ENCODE assay signal across 12 mouse cellular contexts in the genomic region with DNA sequence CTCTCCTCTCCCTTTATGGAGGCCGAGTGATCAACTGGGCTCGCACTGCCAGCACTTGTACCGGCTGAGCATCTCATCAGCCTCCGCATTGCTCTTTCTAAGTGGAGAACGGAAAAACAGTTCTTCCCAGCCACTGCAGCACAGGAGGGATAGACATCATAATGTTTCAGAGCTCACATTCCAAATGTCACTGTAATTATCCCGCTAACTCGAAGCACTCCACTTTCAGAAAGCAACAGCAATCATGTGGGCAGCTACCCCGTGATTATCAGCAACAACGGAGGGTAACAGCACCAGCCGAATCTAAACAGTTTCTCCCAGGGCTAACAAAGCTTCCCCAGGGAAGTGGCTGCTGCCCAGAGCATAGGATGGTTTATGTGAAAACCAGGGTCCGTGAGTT.
DNase-seq lines count a peak whose midpoint lies in the region; ATAC-seq lines count a peak whose summit lies in the region.
"Had no signal": no experiment of that assay in that cellular context is flagged by ENCODE, and none has a peak within 500 bp of the region (broad histone marks: within the 10 kb centered on the region; RNA-seq: fewer than 3 reads in every experiment).

No protein-coding gene starts in this region.

- 36% methylated on average over 11 of the region's 11 CpGs for WGBS in heart, embryonic 15.5 days
- 49% methylated on average over 11 of the region's 11 CpGs for WGBS in embryonic facial prominence, embryonic 12.5 days

- H3K27ac ChIP-seq in heart, embryonic 15.5 days: peak overlapping the region; percentile 64
- H3K27ac ChIP-seq in embryonic facial prominence, embryonic 12.5 days: 0 out of 2 replicates have a peak overlapping the region, but pooled peaks have one; percentile 36
- H3K27ac ChIP-seq: kidney, embryonic 15.5 days had no signal

- no peak for DNase-seq in heart, postnatal 25 days (ENCODE audit: low spot score)
- DNase-seq in frontal cortex, postnatal 14 days (ENCODE audit: low spot score in 2 of 2): peak; percentile 14
- DNase-seq in left cerebral cortex, postnatal 36 days (ENCODE audit: low spot score in 2 of 2): peak; percentile 36
- DNase-seq in embryo, embryonic 10 days (ENCODE audit: low spot score): no peak
- no peak for DNase-seq in embryo, embryonic 9.5 days (ENCODE audit: extremely low spot score)
- DNase-seq in urinary bladder, postnatal 10 days (ENCODE audit: low spot score): no peak
- DNase-seq: embryo, embryonic 11 days; thymus, postnatal 36 days had no signal

- H3K4me3 ChIP-seq in heart, embryonic 15.5 days: no peak overlapping the region
- H3K4me3 ChIP-seq in embryonic facial prominence, embryonic 12.5 days: no peak overlapping the region
- H3K4me3 ChIP-seq: kidney, embryonic 15.5 days had no signal

- H3K4me1 ChIP-seq in heart, embryonic 15.5 days (replicated peaks): peaks cover 29% of the 10 kb centered on the region
- H3K4me1 ChIP-seq in embryonic facial prominence, embryonic 12.5 days: peaks cover 8% of the 10 kb centered on the region; the same call in 1 of the 2 replicates
- H3K4me1 ChIP-seq: kidney, embryonic 15.5 days had no signal

- intact Hi-C loops in heart, postnatal 25 days (cut with DNase I): no loop called here
- intact Hi-C loops in left cerebral cortex, postnatal 36 days (cut with DNase I): no loop called here

- H3K9ac ChIP-seq in heart, embryonic 15.5 days: no peak overlapping the region
- H3K9ac ChIP-seq in embryonic facial prominence, embryonic 12.5 days: no peak overlapping the region
- H3K9ac ChIP-seq: kidney, embryonic 15.5 days had no signal

- H3K9me3 ChIP-seq in heart, embryonic 15.5 days (replicated peaks): no peaks in the 10 kb centered on the region
- H3K9me3 ChIP-seq in embryonic facial prominence, embryonic 12.5 days: no peaks in the 10 kb centered on the region
- H3K9me3 ChIP-seq: kidney, embryonic 15.5 days had no signal

- H3K4me2 ChIP-seq in heart, embryonic 15.5 days: peak overlapping the region; percentile 21
- H3K4me2 ChIP-seq in embryonic facial prominence, embryonic 12.5 days (replicated peaks): no peak overlapping the region
- H3K4me2 ChIP-seq: kidney, embryonic 15.5 days; liver, embryonic 11.5 days had no signal

- no peaks in the 10 kb centered on the region for H3K27me3 ChIP-seq in heart, embryonic 15.5 days
- no peaks in the 10 kb centered on the region for H3K27me3 ChIP-seq in embryonic facial prominence, embryonic 12.5 days
- H3K27me3 ChIP-seq: kidney, embryonic 15.5 days had no signal

- peak; percentile 60 for ATAC-seq in heart, embryonic 15.5 days (replicated peaks; ENCODE audit: insufficient number of reproducible peaks, insufficient read depth, low FRiP score, low read depth)
- no peak for ATAC-seq in embryonic facial prominence, embryonic 12.5 days (ENCODE audit: insufficient number of reproducible peaks, insufficient read depth, low FRiP score, low TSS enrichment)

- H3K36me3 ChIP-seq in heart, embryonic 15.5 days: peaks cover 6% of the 10 kb centered on the region
- H3K36me3 ChIP-seq in embryonic facial prominence, embryonic 12.5 days: peaks cover 31% of the 10 kb centered on the region

Comparison
In these comparisons a context has a peak if more than half of its experiments do, and no peak if none do; other contexts are left out.
1. DNase-seq: peak in frontal cortex, postnatal 14 days (2 of 2) and left cerebral cortex, postnatal 36 days (2 of 2); none in heart, postnatal 25 days (single experiment), embryo, embryonic 10 days (single experiment), embryo, embryonic 9.5 days (single experiment) and urinary bladder, postnatal 10 days (single experiment).